Mouse (Mus musculus) hindbrain, embryonic 11.5 days (tissue): ENCODE results near the gene Emg1. TPM values are rescaled to one million over a fixed set of nuclear protein-coding genes. Genes with fewer than 3 reads are reported as not detected.

Experiments
- ATAC-seq: fragments of 200-750 bp; cut with Nextera tagmentation; 2 replicates; pipeline ENCODE4 v1.8.0; 2017; ENCODE audit warnings: mild to moderate bottlenecking, moderate TSS enrichment, moderate library complexity; ENCODE audit not compliant: low FRiP score
- DNase-seq: peaks from one replicate; pipeline ENCODE4 v3.0.0-alpha.2; 2015; ENCODE audit warnings: low spot score
- H3K27ac ChIP-seq: fragments of 300-500 bp; sonication (generic); 2 replicates; pipeline ENCODE4 v1.5.1; 2014; ENCODE audit warnings: mild to moderate bottlenecking, low read depth, low read length
- H3K27me3 ChIP-seq: fragments of 300-500 bp; sonication (generic); 2 replicates; pipeline ENCODE4 v1.6.1; 2014; ENCODE audit warnings: mild to moderate bottlenecking, low read length, moderate library complexity, mixed read lengths; ENCODE audit not compliant: control insufficient read depth, insufficient read depth
- H3K36me3 ChIP-seq: fragments of 300-500 bp; sonication (generic); 2 replicates; pipeline ENCODE4 v1.6.1; 2014; ENCODE audit warnings: mild to moderate bottlenecking, low read length, moderate library complexity, mixed read lengths; ENCODE audit not compliant: control insufficient read depth, insufficient read depth
- H3K4me1 ChIP-seq: fragments of 300-500 bp; sonication (generic); replicated peaks from 2 replicates; pipeline ENCODE4 v1.6.1; 2014; ENCODE audit warnings: low read length, mixed read lengths; ENCODE audit not compliant: control insufficient read depth, insufficient read depth
- H3K4me2 ChIP-seq: fragments of 300-500 bp; sonication (generic); replicated peaks from 2 replicates; pipeline ENCODE4 v1.6.1; 2014; ENCODE audit warnings: mild to moderate bottlenecking, low read depth, low read length
- H3K4me3 ChIP-seq: fragments of 300-500 bp; sonication (generic); 2 replicates; pipeline ENCODE4 v1.5.1; 2014; ENCODE audit warnings: low read depth, low read length
- H3K9ac ChIP-seq: fragments of 300-500 bp; sonication (generic); 2 replicates; pipeline ENCODE4 v1.6.1; 2014; ENCODE audit warnings: low read depth, low read length
- H3K9me3 ChIP-seq: fragments of 300-500 bp; sonication (generic); 2 replicates; pipeline ENCODE4 v1.6.1; 2016; ENCODE audit warnings: low read length; ENCODE audit not compliant: control insufficient read depth
- WGBS: fragments of 180-500 bp; shearing (Covaris S2); extraction: QIAGEN DNeasy Blood & Tissue Kit; methylation state at CpG from one replicate; pipeline ENCODE4 v1.1.7; 2014; 5-methylcytosine and 5-hydroxymethylcytosine counted together
- polyA plus RNA-seq: library from polyadenylated mRNA; unstranded; fragments of >200 nt; fragmentation: Nextera tagmentation; extraction: Ambion mirVana; gene quantifications from 2 replicates; pipeline ENCODE4 v1.2.1, GENCODE M21; 2014

Gene Emg1
- polyA plus RNA-seq, 1 experiment from 2014 or later = 196 TPM

GRCm38 (mm10) chr6:124719354-124719978 lies 7.5 kb upstream of the Emg1 start:
- Histone ChIP-seq H3K4me3 (no peak overlapping the region), H3K27ac (no peak overlapping the region), H3K9ac (no peak overlapping the region), H3K4me2 (no peak overlapping the region), H3K4me1 (no peaks in the 10 kb centered on the region), H3K9me3 (no peaks in the 10 kb centered on the region), H3K36me3 (peaks cover 13% of the 10 kb centered on the region), H3K27me3 (no peaks in the 10 kb centered on the region)
- WGBS = 67% methylated on average over 6 of the region's 7 CpGs
- DNase-seq (no peak), ATAC-seq (no peak)

GRCm38 (mm10) chr6:124718703-124719102 lies 6.7 kb upstream of the Emg1 start:
- WGBS = 49% methylated on average over 10 of the region's 16 CpGs
- no peak overlapping the region for H3K4me3 ChIP-seq
- no peak overlapping the region for H3K9ac ChIP-seq
- H3K4me1 ChIP-seq = no peaks in the 10 kb centered on the region
- peaks cover 13% of the 10 kb centered on the region for H3K36me3 ChIP-seq
- H3K9me3 ChIP-seq = no peaks in the 10 kb centered on the region
- 0 out of 2 replicates have a peak, but pooled peaks have one; percentile 3 for ATAC-seq
- DNase-seq = no peak
- no peak overlapping the region for H3K27ac ChIP-seq
- no peak overlapping the region for H3K4me2 ChIP-seq
- H3K27me3 ChIP-seq = no peaks in the 10 kb centered on the region

GRCm38 (mm10) chr6:124717968-124718367 lies 6.0 kb upstream of the Emg1 start:
- Histone ChIP-seq H3K4me1 (peaks cover 5% of the 10 kb centered on the region; the same call in 1 of the 2 replicates), H3K27me3 (no peaks in the 10 kb centered on the region), H3K27ac (no peak overlapping the region), H3K4me2 (no peak overlapping the region), H3K9ac (no peak overlapping the region), H3K9me3 (no peaks in the 10 kb centered on the region), H3K36me3 (peaks cover 13% of the 10 kb centered on the region), H3K4me3 (no peak overlapping the region)
- no peak for DNase-seq
- ATAC-seq = 0 out of 2 replicates have a peak, but pooled peaks have one; percentile 11
- 81% methylated on average over 13 of the region's 13 CpGs for WGBS

GRCm38 (mm10) chr6:124716864-124717490 lies 5.0 kb upstream of the Emg1 start:
- 77% methylated on average over 20 of the region's 20 CpGs for WGBS
- Histone ChIP-seq H3K9ac (no peak overlapping the region), H3K4me2 (no peak overlapping the region), H3K27me3 (no peaks in the 10 kb centered on the region), H3K4me1 (peaks cover 7% of the 10 kb centered on the region; the same call in 1 of the 2 replicates), H3K36me3 (peaks cover 13% of the 10 kb centered on the region), H3K4me3 (no peak overlapping the region), H3K27ac (no peak overlapping the region), H3K9me3 (no peaks in the 10 kb centered on the region)
- peak; percentile 68 for DNase-seq
- ATAC-seq = no peak

GRCm38 (mm10) chr6:124712918-124713317 lies 940 bp upstream of the Emg1 start:
- H3K36me3 ChIP-seq = peaks cover 13% of the 10 kb centered on the region
- no peaks in the 10 kb centered on the region for H3K27me3 ChIP-seq
- H3K9me3 ChIP-seq = no peaks in the 10 kb centered on the region
- no peak for DNase-seq
- H3K27ac ChIP-seq = peak overlapping the region; percentile 17; the same call in 1 of the 2 replicates
- H3K4me2 ChIP-seq = peak overlapping the region; percentile 97
- peaks cover 12% of the 10 kb centered on the region; the same call in 1 of the 2 replicates for H3K4me1 ChIP-seq
- no peak for ATAC-seq
- 25% methylated on average over 11 of the region's 11 CpGs for WGBS
- H3K9ac ChIP-seq = peak overlapping the region; percentile 92
- H3K4me3 ChIP-seq = peak overlapping the region; percentile 76

GRCm38 (mm10) chr6:124708289-124708889 lies 3.6 kb downstream of the Emg1 start:
- ATAC-seq = no peak
- H3K27ac ChIP-seq = no peak overlapping the region
- no peaks in the 10 kb centered on the region for H3K9me3 ChIP-seq
- H3K36me3 ChIP-seq = peaks cover 14% of the 10 kb centered on the region; the same call in 1 of the 2 replicates
- no peak overlapping the region for H3K9ac ChIP-seq
- no peaks in the 10 kb centered on the region for H3K27me3 ChIP-seq
- no peak overlapping the region for H3K4me3 ChIP-seq
- 95% methylated on average over 10 of the region's 10 CpGs for WGBS
- H3K4me2 ChIP-seq = no peak overlapping the region
- DNase-seq = no peak
- peaks cover 10% of the 10 kb centered on the region; the same call in 1 of the 2 replicates for H3K4me1 ChIP-seq

GRCm38 (mm10) chr6:124706061-124706627 lies 5.8 kb downstream of the Emg1 start:
- Histone ChIP-seq H3K27me3 (no peaks in the 10 kb centered on the region), H3K4me2 (no peak overlapping the region), H3K36me3 (peaks cover 18% of the 10 kb centered on the region), H3K9me3 (no peaks in the 10 kb centered on the region), H3K4me3 (no peak overlapping the region), H3K27ac (no peak overlapping the region), H3K4me1 (peaks cover 5% of the 10 kb centered on the region; the same call in 1 of the 2 replicates), H3K9ac (no peak overlapping the region)
- WGBS = 87% methylated on average over 5 of the region's 5 CpGs
- ATAC-seq = no peak
- DNase-seq = no peak

- peaks cover 18% of the 10 kb centered on the region for H3K36me3 ChIP-seq
Observed at GRCm38 (mm10) chr6:124704417-124704816, 7.6 kb downstream of the Emg1 start.

More at GRCm38 (mm10) chr6:124704417-124704816, 7.6 kb downstream of the Emg1 start:
- Histone ChIP-seq H3K4me2 (no peak overlapping the region), H3K27ac (no peak overlapping the region), H3K9ac (no peak overlapping the region), H3K27me3 (no peaks in the 10 kb centered on the region), H3K4me3 (no peak overlapping the region), H3K4me1 (0 out of 2 replicates have a peak, but pooled peaks cover 1% of the 10 kb centered on the region), H3K9me3 (no peaks in the 10 kb centered on the region)
- ATAC-seq (no peak), DNase-seq (no peak)
- 96% methylated on average over 2 of the region's 2 CpGs for WGBS
